Mouse (Mus musculus) spleen, adult 2 months (tissue): ENCODE measurements around the gene Zfhx3.

Experiments
- CTCF ChIP-seq: fragments of 200-500 bp; IDR thresholded peaks from 2 replicates; pipeline ENCODE4 v1.5.1; 2011; ENCODE audit warnings: mild to moderate bottlenecking, inconsistent platforms; ENCODE audit not compliant: insufficient read depth, insufficient read length, insufficient replicate concordance; ENCODE audit errors: extremely low read depth
- POLR2A ChIP-seq: fragments of 200-500 bp; IDR thresholded peaks from 2 replicates; pipeline ENCODE4 v1.6.1; 2011; ENCODE audit warnings: low read depth, low read length, inconsistent platforms

DNA sequence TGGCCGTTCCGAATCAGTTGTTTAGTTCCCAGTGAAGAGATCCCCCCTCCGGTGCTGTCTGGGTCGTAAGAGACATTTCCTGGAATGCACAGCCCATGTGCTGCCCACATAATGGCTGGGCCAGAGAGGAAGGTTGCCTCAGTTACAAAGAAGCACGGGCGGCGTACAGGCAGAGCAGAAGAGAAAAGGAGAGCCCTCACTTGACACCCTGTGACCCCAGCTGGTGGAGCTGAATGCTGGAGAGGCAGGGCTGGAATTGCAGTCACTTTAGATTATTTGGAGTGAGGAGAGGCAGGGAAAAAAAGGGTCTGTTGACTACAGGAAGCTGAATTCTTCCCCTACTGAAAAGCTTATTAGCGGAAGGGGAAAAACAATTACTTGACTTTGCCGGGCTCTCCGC is 958.1 kb downstream of the Zfhx3 start:
- TF ChIP-seq POLR2A: no peak
- no peak for TF ChIP-seq CTCF
